Mouse (Mus musculus): ENCODE data around the gene Tspyl1. TPM values are rescaled to one million over a fixed set of nuclear protein-coding genes. Genes with fewer than 3 reads are reported as not detected.
A peak's percentile ranks its signal among the peaks of the same experiment; 100 is the strongest.
"Not testable (repeated sequence)": the region's sequence is repeated elsewhere in the genome, so short reads cannot be mapped to it uniquely, and the experiment has no call there.

The Tspyl1 gene
- 133 and 134 TPM in 2 replicates for polyA plus RNA-seq (2015; fragmentation: Nextera tagmentation; extraction: Ambion mirVana)

DNA sequence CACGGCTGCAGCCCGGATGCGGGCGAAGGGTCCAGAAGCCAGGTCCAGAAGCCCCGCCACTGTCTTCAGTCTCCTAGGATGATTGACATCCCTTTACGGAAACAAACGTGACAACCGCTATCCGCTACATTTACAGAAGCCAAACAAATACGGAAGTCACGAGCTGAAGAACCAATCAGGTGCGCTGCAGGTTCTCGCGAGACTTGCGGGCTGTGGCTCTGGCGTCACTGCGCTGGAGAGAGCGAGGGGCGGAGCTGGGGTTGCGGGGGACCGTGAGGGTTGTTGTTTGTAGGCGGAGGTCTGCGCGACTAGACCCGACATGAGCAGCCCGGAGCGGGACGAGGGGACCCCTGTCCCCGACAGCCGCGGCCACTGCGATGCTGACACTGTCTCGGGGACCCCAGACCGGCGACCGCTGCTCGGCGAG lies at the start of gene Tspyl1:
TSS of gene Tspyl1 (plus strand) at position 229 of the 427 bp plus-strand sequence.
- ATAC-seq (replicated peaks): peak; percentile 98
- Histone ChIP-seq H3K4me3 (peak within 1 kb of the TSS; percentile 99), H3K27me3 (no peaks in the 10 kb centered on the region), H3K4me2 (replicated peaks) (peak within 1 kb of the TSS; percentile 79), H3K27ac (replicated peaks) (peak within 1 kb of the TSS; percentile 90), H3K4me1 (peaks cover 23% of the 10 kb centered on the region), H3K9me3 (no peaks in the 10 kb centered on the region), H3K36me3 (peaks cover 3% of the 10 kb centered on the region; the same call in 1 of the 2 replicates), H3K9ac (replicated peaks) (peak within 1 kb of the TSS; percentile 97)
- WGBS: under 1% methylated on average over 38 of the region's 38 CpGs

DNA sequence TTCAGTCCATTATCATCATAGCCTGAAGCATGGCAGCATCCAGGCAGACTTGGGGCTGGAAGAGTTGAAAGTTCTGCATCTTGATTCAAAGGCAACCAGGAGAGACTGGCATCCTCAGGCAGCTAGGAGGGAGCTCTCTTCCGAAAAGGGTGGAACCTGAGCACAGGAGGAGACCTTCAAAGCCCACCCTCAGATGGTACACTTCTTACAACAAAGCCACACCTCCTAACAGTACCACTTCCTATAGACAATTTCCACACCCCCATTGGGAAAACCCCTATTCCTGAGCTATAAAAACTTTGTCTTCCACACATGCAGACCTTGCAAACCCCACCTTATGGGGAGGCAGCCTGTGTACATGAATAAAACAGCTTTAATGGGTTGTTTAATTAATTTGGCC lies 48.6 kb upstream of the Tspyl1 start:
- WGBS: 75% methylated on average over 1 of the region's 1 CpGs
- Histone ChIP-seq H3K36me3 (no peaks in the 10 kb centered on the region), H3K4me2 (replicated peaks) (no peak overlapping the region), H3K4me1 (no peaks in the 10 kb centered on the region), H3K9me3 (no peaks in the 10 kb centered on the region), H3K27me3 (no peaks in the 10 kb centered on the region), H3K27ac (replicated peaks) (no peak overlapping the region), H3K9ac (replicated peaks) (no peak overlapping the region), H3K4me3 (no peak overlapping the region)
- ATAC-seq (replicated peaks): no peak

DNA sequence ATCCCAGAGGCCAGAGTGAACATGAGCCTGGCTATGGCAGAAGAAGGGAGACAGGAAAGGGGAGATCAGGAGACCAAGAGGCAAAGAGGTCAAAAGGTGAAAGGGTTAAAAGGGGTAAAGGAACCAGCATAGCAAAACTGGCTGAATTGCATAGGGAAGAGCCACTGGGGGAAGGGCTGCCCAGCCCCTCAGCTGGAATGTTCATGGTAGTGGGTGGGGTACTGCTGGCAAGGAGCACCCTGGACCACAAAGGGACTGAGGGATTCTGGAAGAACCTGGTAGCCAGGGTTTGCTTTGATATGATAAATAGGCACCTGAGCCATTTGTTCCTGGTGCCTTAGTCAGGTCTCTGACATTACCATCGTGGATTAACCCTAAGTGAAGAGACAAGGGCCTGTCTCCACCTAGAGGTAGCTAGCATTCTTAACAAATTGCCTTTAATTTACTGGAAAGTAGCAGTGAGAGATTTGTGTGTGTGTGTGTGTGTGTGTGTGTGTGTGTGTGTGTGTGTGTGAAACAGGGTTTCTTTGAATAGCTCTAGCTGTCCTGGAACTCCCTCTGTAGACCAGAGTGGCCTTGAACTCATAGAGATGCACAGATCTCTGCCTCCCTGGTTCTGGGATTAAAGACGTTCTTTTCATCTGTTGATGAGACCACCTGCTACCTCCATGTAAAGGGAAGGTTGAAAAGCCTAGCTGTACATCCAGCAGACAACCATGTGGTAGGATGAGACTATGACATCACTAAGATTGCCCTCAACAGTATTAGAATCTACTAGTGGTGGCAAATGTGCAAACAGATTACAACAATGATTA lies 47.9 kb upstream of the Tspyl1 start:
- Histone ChIP-seq H3K4me2 (replicated peaks) (no peak overlapping the region), H3K4me1 (no peaks in the 10 kb centered on the region), H3K27me3 (no peaks in the 10 kb centered on the region), H3K36me3 (no peaks in the 10 kb centered on the region), H3K9ac (replicated peaks) (no peak overlapping the region), H3K9me3 (no peaks in the 10 kb centered on the region), H3K27ac (replicated peaks) (no peak overlapping the region), H3K4me3 (no peak overlapping the region)
- 20% methylated on average over 2 of the region's 2 CpGs for WGBS
- no peak for ATAC-seq (replicated peaks)

DNA sequence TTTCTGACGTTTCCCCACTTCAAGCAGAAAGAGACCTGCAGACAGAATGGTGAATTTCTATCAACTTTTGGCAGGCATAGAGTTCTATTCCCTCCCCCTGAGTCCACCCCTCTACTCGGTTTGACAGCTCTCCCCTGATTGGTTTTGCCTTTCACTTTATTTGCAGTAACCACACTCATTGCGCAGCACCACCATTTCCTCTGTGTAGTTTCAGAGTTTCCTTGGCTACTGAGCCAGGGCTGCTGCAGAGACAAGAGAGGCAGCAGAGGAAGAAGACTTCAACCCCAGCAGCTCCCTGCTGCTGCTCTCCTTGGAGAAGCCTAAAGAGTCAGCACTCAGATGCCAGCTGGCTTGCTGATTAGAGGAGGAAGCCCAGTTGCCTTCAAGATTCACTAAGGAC lies 46.6 kb upstream of the Tspyl1 start:
- Histone ChIP-seq H3K27ac (replicated peaks) (no peak overlapping the region), H3K4me2 (replicated peaks) (no peak overlapping the region), H3K4me1 (no peaks in the 10 kb centered on the region), H3K9ac (replicated peaks) (no peak overlapping the region), H3K4me3 (no peak overlapping the region), H3K36me3 (no peaks in the 10 kb centered on the region), H3K9me3 (no peaks in the 10 kb centered on the region), H3K27me3 (no peaks in the 10 kb centered on the region)
- 30% methylated on average over 3 of the region's 3 CpGs for WGBS
- no peak for ATAC-seq (replicated peaks)

DNA sequence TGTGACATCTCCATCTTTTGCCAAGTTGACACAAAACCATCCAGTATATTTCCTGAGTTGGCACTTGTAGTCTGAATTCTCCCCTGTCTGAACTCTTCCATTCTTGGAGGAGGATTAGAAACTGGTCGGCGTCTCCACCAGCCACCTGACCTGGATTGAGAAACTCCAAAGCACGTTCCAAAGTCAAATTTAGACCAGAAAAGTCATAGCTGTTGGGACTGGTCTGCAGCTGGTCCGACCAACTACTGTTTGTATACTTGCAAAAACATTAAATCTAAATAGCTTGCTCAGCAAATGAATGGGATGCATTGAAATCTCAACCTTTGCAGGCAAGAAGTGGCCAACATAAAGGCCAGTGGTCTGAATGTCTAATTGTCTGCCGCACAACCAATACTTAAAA lies 45.4 kb upstream of the Tspyl1 start:
- no peak for ATAC-seq (replicated peaks)
- 81% methylated on average over 5 of the region's 5 CpGs for WGBS

DNA sequence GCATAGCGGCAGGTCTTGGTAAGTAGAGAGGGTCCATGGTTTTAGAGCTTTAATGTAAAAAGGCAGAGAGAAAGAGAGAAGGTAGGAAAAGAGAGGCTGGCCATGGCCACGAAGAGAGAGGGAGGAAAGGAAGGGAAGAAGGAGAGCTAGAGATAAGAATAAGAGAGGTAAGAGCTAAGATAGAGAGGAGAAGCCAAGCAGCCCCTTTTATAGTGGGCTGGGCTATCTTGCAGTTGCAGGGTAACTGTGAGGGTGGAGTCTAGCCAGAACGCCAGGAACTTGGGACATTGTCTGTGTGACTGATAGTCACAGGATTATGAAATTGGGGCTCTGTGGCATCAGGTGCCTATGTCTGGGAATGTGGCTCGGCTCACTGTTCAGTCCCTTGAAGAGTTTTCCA lies 43.5 kb upstream of the Tspyl1 start:
- Histone ChIP-seq H3K4me1 (no peaks in the 10 kb centered on the region), H3K36me3 (no peaks in the 10 kb centered on the region), H3K4me3 (no peak overlapping the region), H3K9ac (replicated peaks) (no peak overlapping the region), H3K4me2 (replicated peaks) (no peak overlapping the region), H3K27me3 (no peaks in the 10 kb centered on the region), H3K27ac (replicated peaks) (no peak overlapping the region), H3K9me3 (no peaks in the 10 kb centered on the region)
- WGBS: 81% methylated on average over 4 of the region's 4 CpGs
- ATAC-seq (replicated peaks): no peak

More for the DNA sequence above, 45.4 kb upstream of the Tspyl1 start:
- Histone ChIP-seq H3K27ac (replicated peaks) (no peak overlapping the region), H3K9ac (replicated peaks) (no peak overlapping the region), H3K9me3 (no peaks in the 10 kb centered on the region), H3K36me3 (no peaks in the 10 kb centered on the region), H3K4me1 (no peaks in the 10 kb centered on the region), H3K27me3 (no peaks in the 10 kb centered on the region), H3K4me2 (replicated peaks) (no peak overlapping the region), H3K4me3 (no peak overlapping the region)

DNA sequence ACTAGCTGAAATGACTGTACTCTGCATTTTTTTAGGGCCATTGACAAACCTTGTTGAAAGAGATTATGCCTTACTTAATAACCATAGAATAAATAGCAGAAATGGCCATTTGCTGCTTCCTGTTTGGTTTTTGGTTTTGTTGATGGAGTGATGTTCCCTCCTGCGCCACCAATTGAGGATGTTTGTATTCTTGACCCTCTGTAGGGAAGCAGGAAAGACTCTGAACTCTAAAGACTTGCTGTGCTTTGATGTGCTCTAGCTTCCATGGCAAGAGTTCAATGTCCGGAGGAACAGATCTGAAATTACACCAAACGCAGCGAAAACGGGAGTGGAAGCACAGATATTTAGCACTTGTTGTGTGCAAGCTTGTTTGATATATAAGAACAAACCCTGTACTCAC lies 37.2 kb upstream of the Tspyl1 start:
- Histone ChIP-seq H3K36me3 (no peaks in the 10 kb centered on the region), H3K9ac (replicated peaks) (no peak overlapping the region), H3K4me2 (replicated peaks) (no peak overlapping the region), H3K27ac (replicated peaks) (no peak overlapping the region), H3K9me3 (no peaks in the 10 kb centered on the region), H3K4me3 (no peak overlapping the region), H3K4me1 (0 out of 2 replicates have a peak, but pooled peaks cover 6% of the 10 kb centered on the region), H3K27me3 (no peaks in the 10 kb centered on the region)
- whole genome bisulfite sequencing: 84% methylated on average over 5 of the region's 5 CpGs
- ATAC-seq (replicated peaks): no peak

DNA sequence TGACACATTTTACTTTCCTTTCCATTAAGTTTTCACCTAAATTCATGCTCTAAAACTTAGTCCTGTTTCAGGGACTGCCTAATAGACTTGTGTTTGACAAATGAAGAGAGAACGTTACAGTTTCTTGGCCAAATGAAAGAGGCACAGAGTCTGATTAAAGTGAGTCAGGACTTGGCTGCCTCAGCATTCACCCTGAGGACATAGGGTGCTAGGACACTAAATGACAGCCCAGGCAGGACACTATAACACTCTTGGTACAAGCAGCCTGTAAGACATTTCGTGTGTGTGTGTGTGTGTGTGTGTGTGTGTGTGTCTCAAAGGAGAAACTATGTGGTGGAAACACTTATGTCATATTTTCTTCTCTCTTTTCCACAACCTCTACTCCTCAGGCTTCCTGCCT lies 35.9 kb upstream of the Tspyl1 start:
- Histone ChIP-seq H3K36me3 (no peaks in the 10 kb centered on the region), H3K9me3 (no peaks in the 10 kb centered on the region), H3K4me1 (0 out of 2 replicates have a peak, but pooled peaks cover 6% of the 10 kb centered on the region), H3K4me3 (no peak overlapping the region), H3K27me3 (no peaks in the 10 kb centered on the region), H3K4me2 (replicated peaks) (no peak overlapping the region), H3K9ac (replicated peaks) (no peak overlapping the region), H3K27ac (replicated peaks) (no peak overlapping the region)
- no peak for ATAC-seq (replicated peaks)
- 73% methylated on average over 2 of the region's 2 CpGs for WGBS

DNA sequence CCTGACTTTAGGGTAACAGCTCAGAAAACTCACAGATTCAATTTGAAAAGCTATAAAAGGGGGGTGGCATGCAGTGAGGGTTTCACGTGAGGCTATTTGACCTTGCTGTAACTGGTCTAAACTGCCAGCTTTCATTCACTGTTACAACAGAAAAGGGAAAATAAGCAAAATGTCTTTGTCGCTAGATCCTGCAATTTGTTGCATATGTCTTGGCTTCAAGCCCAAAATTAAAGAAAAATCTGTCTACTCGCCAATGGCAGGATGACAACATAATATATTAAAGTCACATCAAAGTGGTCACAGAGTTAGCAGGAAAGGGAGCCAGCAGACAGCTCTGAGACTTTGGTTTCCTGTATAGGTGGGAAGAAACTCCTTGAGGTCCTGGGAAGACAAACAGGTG lies 34.2 kb upstream of the Tspyl1 start:
- Histone ChIP-seq H3K27me3 (no peaks in the 10 kb centered on the region), H3K4me3 (no peak overlapping the region), H3K4me2 (replicated peaks) (no peak overlapping the region), H3K9me3 (no peaks in the 10 kb centered on the region), H3K36me3 (no peaks in the 10 kb centered on the region), H3K4me1 (0 out of 2 replicates have a peak, but pooled peaks cover 6% of the 10 kb centered on the region), H3K9ac (replicated peaks) (no peak overlapping the region), H3K27ac (replicated peaks) (no peak overlapping the region)
- WGBS: 37% methylated on average over 3 of the region's 3 CpGs
- ATAC-seq (replicated peaks): no peak

DNA sequence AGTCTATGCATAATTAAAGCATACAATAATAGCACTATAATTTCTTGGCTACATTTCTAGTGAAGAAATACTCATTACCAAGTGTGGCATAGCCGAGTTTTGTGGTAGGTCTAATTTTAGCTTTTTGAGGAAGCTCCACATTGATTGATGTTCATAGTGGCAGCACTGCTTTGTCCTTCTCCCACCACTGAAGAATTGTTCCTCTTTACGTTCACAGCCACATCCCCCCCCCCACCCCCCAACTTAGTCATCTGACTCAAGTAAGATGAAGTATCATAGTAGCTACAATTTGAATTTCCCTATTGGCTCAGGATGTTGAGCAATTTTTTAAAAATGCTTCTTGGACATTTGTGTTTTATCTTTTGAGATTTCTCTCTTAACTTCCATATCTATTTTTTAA lies 32.4 kb upstream of the Tspyl1 start:
- no peak overlapping the region for H3K27ac ChIP-seq (replicated peaks)
- H3K4me2 ChIP-seq (replicated peaks): no peak overlapping the region
- no peaks in the 10 kb centered on the region for H3K36me3 ChIP-seq
- H3K4me1 ChIP-seq: 0 out of 2 replicates have a peak, but pooled peaks cover 6% of the 10 kb centered on the region
- H3K9ac ChIP-seq (replicated peaks): no peak overlapping the region
- WGBS: 44% methylated on average over 2 of the region's 2 CpGs
- no peaks in the 10 kb centered on the region for H3K9me3 ChIP-seq
- no peaks in the 10 kb centered on the region for H3K27me3 ChIP-seq
- ATAC-seq (replicated peaks): no peak
- no peak overlapping the region for H3K4me3 ChIP-seq

DNA sequence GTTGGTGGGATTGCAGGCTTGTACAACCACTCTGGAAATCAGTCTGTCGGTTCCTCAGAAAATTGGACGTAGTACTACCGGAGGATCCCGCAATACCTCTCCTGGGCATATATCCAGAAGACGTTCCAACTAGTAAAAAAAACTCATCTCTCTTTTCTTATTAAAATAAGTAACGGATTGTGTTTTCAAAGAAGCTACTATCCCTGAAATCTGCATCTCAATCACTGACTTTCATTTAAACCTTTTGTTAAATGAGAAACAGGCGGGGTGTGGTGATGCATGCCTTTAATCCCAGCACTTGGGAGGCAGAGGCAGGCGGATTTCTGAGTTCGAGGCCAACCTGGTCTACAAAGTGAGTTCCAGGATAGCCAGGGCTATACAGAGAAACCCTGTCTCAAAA lies 29.2 kb upstream of the Tspyl1 start:
- WGBS: 84% methylated on average over 9 of the region's 9 CpGs
- not testable (repeated sequence) for H3K4me1 ChIP-seq; ATAC-seq (replicated peaks); H3K9me3 ChIP-seq; H3K4me2 ChIP-seq (replicated peaks); H3K36me3 ChIP-seq; H3K9ac ChIP-seq (replicated peaks); H3K27ac ChIP-seq (replicated peaks); H3K4me3 ChIP-seq; H3K27me3 ChIP-seq

DNA sequence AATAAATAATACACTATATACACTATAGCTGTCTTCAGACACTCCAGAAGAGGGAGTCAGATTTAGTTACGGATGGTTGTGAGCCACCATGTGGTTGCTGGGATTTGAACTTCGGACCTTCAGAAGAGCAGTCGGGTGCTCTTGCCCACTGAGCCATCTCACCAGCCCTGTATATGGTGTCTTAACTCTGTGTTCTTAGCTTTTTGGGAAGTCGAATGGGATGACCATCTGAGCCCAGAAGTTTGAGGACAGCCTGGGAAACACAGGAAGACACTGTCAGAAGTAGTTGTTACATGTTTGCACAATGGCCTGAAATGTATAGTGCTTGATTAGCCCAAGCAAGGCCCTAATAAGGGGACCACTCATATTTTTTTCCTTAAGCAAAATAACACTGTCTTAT lies 16.9 kb upstream of the Tspyl1 start:
- WGBS: 87% methylated on average over 4 of the region's 4 CpGs
- H3K9ac ChIP-seq (replicated peaks): no peak overlapping the region
- no peak overlapping the region for H3K4me3 ChIP-seq
- no peak for ATAC-seq (replicated peaks)
- no peak overlapping the region for H3K27ac ChIP-seq (replicated peaks)
- H3K4me1 ChIP-seq: no peaks in the 10 kb centered on the region
- H3K4me2 ChIP-seq (replicated peaks): no peak overlapping the region
- no peaks in the 10 kb centered on the region for H3K9me3 ChIP-seq
- no peaks in the 10 kb centered on the region for H3K36me3 ChIP-seq
- no peaks in the 10 kb centered on the region for H3K27me3 ChIP-seq
